Mouse (Mus musculus) intestine, embryonic 14.5 days (tissue): ENCODE data around the gene Ankrd39. TPM values are rescaled to one million over a fixed set of nuclear protein-coding genes. Genes with fewer than 3 reads are reported as not detected.
"Not testable (repeated sequence)": the region's sequence is repeated elsewhere in the genome, so short reads cannot be mapped to it uniquely, and the experiment has no call there.

Experiments used
- ATAC-seq: fragments of 200-750 bp; cut with Nextera tagmentation; replicated peaks from 2 replicates; pipeline ENCODE4 v1.8.0; 2017; ENCODE audit warnings: low read depth, moderate number of reproducible peaks, moderate TSS enrichment, moderate library complexity; ENCODE audit not compliant: low FRiP score, low TSS enrichment
- DNase-seq: peaks from one replicate; pipeline ENCODE4 v3.0.0-alpha.2; 2018; ENCODE audit warnings: low spot score
- H3K27ac ChIP-seq: fragments of 300-500 bp; sonication (generic); 2 replicates; pipeline ENCODE4 v1.5.1; 2014; ENCODE audit warnings: low read depth, mild to moderate bottlenecking, control low read depth
- H3K27me3 ChIP-seq: fragments of 300-500 bp; sonication (generic); replicated peaks from 2 replicates; pipeline ENCODE4 v1.6.1; 2014; ENCODE audit warnings: low read length, control low read depth; ENCODE audit not compliant: control insufficient read depth, insufficient read depth
- H3K36me3 ChIP-seq: fragments of 300-500 bp; sonication (generic); 2 replicates; pipeline ENCODE4 v1.6.1; 2014; ENCODE audit warnings: low read length, control low read depth; ENCODE audit not compliant: control insufficient read depth, insufficient read depth
- H3K4me1 ChIP-seq: fragments of 300-500 bp; sonication (generic); replicated peaks from 2 replicates; pipeline ENCODE4 v1.6.1; 2014; ENCODE audit warnings: low read length, control low read depth, mixed read lengths; ENCODE audit not compliant: control insufficient read depth, insufficient read depth
- H3K4me2 ChIP-seq: fragments of 300-500 bp; sonication (generic); 2 replicates; pipeline ENCODE4 v1.6.1; 2014; ENCODE audit warnings: low read length
- H3K4me3 ChIP-seq: fragments of 300-500 bp; sonication (generic); 2 replicates; pipeline ENCODE4 v1.5.1; 2014; ENCODE audit warnings: low read depth, low read length, control low read depth, mixed read lengths
- H3K9ac ChIP-seq: fragments of 300-500 bp; sonication (generic); 2 replicates; pipeline ENCODE4 v1.6.1; 2014; ENCODE audit warnings: mild to moderate bottlenecking, low read length
- H3K9me3 ChIP-seq: fragments of 300-500 bp; sonication (generic); 2 replicates; pipeline ENCODE4 v1.6.1; 2016; ENCODE audit warnings: low read length, control low read depth; ENCODE audit not compliant: control insufficient read depth
- WGBS: fragments of 180-500 bp; shearing (Covaris S2); extraction: QIAGEN DNeasy Blood & Tissue Kit; methylation state at CpG from one replicate; pipeline ENCODE4 v1.1.7; 2014; 5-methylcytosine and 5-hydroxymethylcytosine counted together
- polyA plus RNA-seq: library from polyadenylated mRNA; unstranded; fragments of >200 nt; fragmentation: Nextera tagmentation; extraction: Ambion mirVana; gene quantifications from 2 replicates; pipeline ENCODE4 v1.2.1, GENCODE M21; 2014

Ankrd39 gene
- polyA plus RNA-seq, 1 experiment from 2014 or later, result 25.7 TPM

GRCm38 (mm10) chr1:36540807-36541206, 6.4 kb downstream of the Ankrd39 start:
- ATAC-seq (no peak), DNase-seq (no peak)
- no peak overlapping the region for H3K4me2 ChIP-seq
- no peak overlapping the region for H3K9ac ChIP-seq
- H3K36me3 ChIP-seq, result peaks cover 49% of the 10 kb centered on the region
- H3K9me3 ChIP-seq, result no peaks in the 10 kb centered on the region
- no peak overlapping the region for H3K4me3 ChIP-seq
- WGBS, result 93% methylated on average over 12 of the region's 12 CpGs
- H3K27ac ChIP-seq, result no peak overlapping the region
- H3K4me1 ChIP-seq, result 0 out of 2 replicates have a peak, but pooled peaks cover 4% of the 10 kb centered on the region
- H3K27me3 ChIP-seq, result no peaks in the 10 kb centered on the region

GRCm38 (mm10) chr1:36540132-36540531, 7.1 kb downstream of the Ankrd39 start:
- Histone ChIP-seq H3K4me3 (no peak overlapping the region), H3K4me1 (no peaks in the 10 kb centered on the region), H3K9ac (no peak overlapping the region), H3K36me3 (peaks cover 49% of the 10 kb centered on the region), H3K27ac (no peak overlapping the region), H3K9me3 (no peaks in the 10 kb centered on the region), H3K4me2 (no peak overlapping the region), H3K27me3 (no peaks in the 10 kb centered on the region)
- WGBS, result 88% methylated on average over 11 of the region's 11 CpGs
- no peak for ATAC-seq
- no peak for DNase-seq

DNA sequence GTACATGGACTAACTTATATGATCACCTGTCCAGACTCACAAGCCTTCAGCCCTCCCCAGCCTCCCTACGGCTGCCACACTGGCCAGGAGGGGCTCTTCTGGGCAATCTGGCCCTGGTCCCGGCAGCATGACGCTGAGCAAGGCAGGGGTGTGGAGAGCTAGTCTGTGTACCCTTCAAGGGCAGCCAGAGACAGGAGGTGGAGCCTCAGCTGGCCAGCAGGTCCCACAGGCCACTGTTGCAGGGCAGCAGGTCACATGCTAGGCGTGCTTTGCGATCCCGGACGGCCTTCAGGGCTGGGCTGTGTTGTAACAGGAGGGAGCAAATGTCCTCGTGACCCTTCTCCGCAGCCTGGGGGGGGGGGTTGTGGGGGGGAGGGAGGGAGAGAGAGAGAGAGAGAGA, 8.1 kb downstream of the Ankrd39 start, which contains the start of gene Gm42417:
Gene Gm42417 (minus strand): TSS at position 244 of the 400 bp plus-strand sequence.
- Histone ChIP-seq H3K27ac (no peak within 1 kb of the TSS), H3K9ac (no peak within 1 kb of the TSS), H3K9me3 (no peaks in the 10 kb centered on the region), H3K4me1 (no peaks in the 10 kb centered on the region), H3K27me3 (no peaks in the 10 kb centered on the region), H3K4me2 (no peak within 1 kb of the TSS), H3K36me3 (peaks cover 49% of the 10 kb centered on the region), H3K4me3 (no peak within 1 kb of the TSS)
- 36% methylated on average over 9 of the region's 9 CpGs for WGBS
- ATAC-seq, result no peak
- DNase-seq, result no peak

GRCm38 (mm10) chr1:36538727-36539126, 8.5 kb downstream of the Ankrd39 start:
- Histone ChIP-seq H3K4me1 (no peaks in the 10 kb centered on the region), H3K4me2 (no peak overlapping the region), H3K27me3 (no peaks in the 10 kb centered on the region), H3K9ac (no peak overlapping the region), H3K4me3 (no peak overlapping the region), H3K9me3 (no peaks in the 10 kb centered on the region), H3K27ac (no peak overlapping the region), H3K36me3 (peaks cover 49% of the 10 kb centered on the region)
- 81% methylated on average over 4 of the region's 4 CpGs for WGBS
- ATAC-seq (no peak), DNase-seq (no peak)

- H3K36me3 ChIP-seq, result peaks cover 39% of the 10 kb centered on the region
These were observed 10.5 kb downstream of the Ankrd39 start, which contains the start of gene Ankrd23 for GRCm38 (mm10) chr1:36536783-36537182. Gene Ankrd23 (minus strand): TSS chr1:36536883.

GRCm38 (mm10) chr1:36536397-36536728, 10.9 kb downstream of the Ankrd39 start:
- no peaks in the 10 kb centered on the region for H3K4me1 ChIP-seq
- H3K9me3 ChIP-seq, result no peaks in the 10 kb centered on the region
- no peak overlapping the region for H3K4me2 ChIP-seq
- no peak overlapping the region for H3K27ac ChIP-seq
- peaks cover 36% of the 10 kb centered on the region for H3K36me3 ChIP-seq
- H3K4me3 ChIP-seq, result no peak overlapping the region
- H3K27me3 ChIP-seq, result no peaks in the 10 kb centered on the region
- no peak for ATAC-seq
- WGBS, result 56% methylated on average over 8 of the region's 8 CpGs
- H3K9ac ChIP-seq, result no peak overlapping the region
- DNase-seq, result no peak

More at GRCm38 (mm10) chr1:36536783-36537182, 10.5 kb downstream of the Ankrd39 start, which contains the start of gene Ankrd23:
- not testable (repeated sequence) for H3K9ac ChIP-seq, ATAC-seq, H3K4me1 ChIP-seq, H3K27me3 ChIP-seq, H3K9me3 ChIP-seq, H3K4me3 ChIP-seq, DNase-seq, H3K27ac ChIP-seq, H3K4me2 ChIP-seq
- 93% methylated on average over 9 of the region's 9 CpGs for WGBS

DNA sequence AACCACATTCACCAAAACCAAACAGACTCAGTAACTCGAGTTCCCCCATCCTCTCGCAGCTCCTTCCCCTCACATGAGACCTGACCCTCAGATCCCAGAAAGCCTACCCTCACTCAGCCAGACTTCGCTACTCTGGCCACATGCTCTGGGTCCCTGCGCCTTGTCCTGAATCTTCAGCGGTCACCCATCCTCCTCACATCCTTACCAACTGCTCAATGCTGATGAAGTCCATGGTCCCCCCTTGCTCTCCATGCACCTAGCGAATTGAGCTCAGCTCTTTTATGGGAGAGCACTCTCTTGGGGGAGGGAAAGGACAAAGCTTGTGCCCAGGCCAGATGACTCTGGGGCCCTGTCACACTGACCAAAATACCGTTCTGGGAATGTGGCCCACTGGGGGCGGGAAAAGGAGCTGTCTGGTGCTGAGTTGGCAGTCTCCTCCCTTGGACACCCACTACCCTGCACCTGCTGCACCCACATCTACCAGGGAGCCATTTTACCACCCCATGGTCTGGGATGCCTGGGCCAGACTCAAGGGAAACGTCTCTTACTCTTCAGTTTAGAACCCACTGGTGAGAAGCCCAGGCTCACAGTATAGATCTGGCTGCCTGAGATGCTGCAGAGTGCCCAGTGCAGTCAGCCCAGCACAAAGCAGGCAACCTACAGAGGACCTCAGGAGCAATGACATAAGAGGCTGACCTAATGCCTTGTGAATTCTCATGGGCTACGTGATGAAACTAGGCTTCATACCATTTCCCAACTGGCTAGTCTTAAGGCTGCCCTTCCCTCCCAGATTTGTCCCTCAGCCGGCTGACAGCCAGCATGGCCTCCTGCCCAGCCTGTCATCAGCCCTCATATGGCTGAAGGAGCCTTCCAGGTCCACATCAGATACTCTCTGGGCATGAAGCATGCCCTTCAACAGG, 11.5 kb downstream of the Ankrd39 start:
- H3K27me3 ChIP-seq, result no peaks in the 10 kb centered on the region

GRCm38 (mm10) chr1:36534595-36535058, 12.6 kb downstream of the Ankrd39 start:
- H3K4me3 ChIP-seq, result no peak overlapping the region
- H3K36me3 ChIP-seq, result peaks cover 24% of the 10 kb centered on the region
- DNase-seq, result no peak
- no peaks in the 10 kb centered on the region for H3K27me3 ChIP-seq
- WGBS, result 76% methylated on average over 6 of the region's 6 CpGs
- H3K9ac ChIP-seq, result no peak overlapping the region
- no peak for ATAC-seq
- H3K4me2 ChIP-seq, result no peak overlapping the region
- H3K27ac ChIP-seq, result no peak overlapping the region
- no peaks in the 10 kb centered on the region for H3K9me3 ChIP-seq
- no peaks in the 10 kb centered on the region for H3K4me1 ChIP-seq

More for the DNA sequence above, 11.5 kb downstream of the Ankrd39 start:
- Histone ChIP-seq H3K27ac (no peak overlapping the region), H3K9ac (no peak overlapping the region), H3K36me3 (peaks cover 35% of the 10 kb centered on the region), H3K4me2 (no peak overlapping the region), H3K4me1 (no peaks in the 10 kb centered on the region), H3K4me3 (no peak overlapping the region), H3K9me3 (no peaks in the 10 kb centered on the region)
- WGBS, result 80% methylated on average over 11 of the region's 11 CpGs
- ATAC-seq, result no peak
- no peak for DNase-seq
